Mouse (Mus musculus) kidney, embryonic 14.5 days (tissue): ENCODE data around the gene Dph6. TPM values are rescaled to one million over a fixed set of nuclear protein-coding genes. Genes with fewer than 3 reads are reported as not detected.

Source experiments
- ATAC-seq: fragments of 200-750 bp; cut with Nextera tagmentation; 2 replicates; pipeline ENCODE4 v1.8.0; 2017; ENCODE audit warnings: moderate number of reproducible peaks, mild to moderate bottlenecking, moderate TSS enrichment, moderate library complexity; ENCODE audit not compliant: low FRiP score, low TSS enrichment
- H3K27ac ChIP-seq: fragments of 300-500 bp; sonication (generic); 2 replicates; pipeline ENCODE4 v1.5.1; 2014; ENCODE audit warnings: low read depth, mild to moderate bottlenecking, low read length, moderate library complexity, mixed read lengths
- H3K27me3 ChIP-seq: fragments of 300-500 bp; sonication (generic); 2 replicates; pipeline ENCODE4 v1.6.1; 2014; ENCODE audit warnings: mild to moderate bottlenecking, low read length; ENCODE audit not compliant: control insufficient read depth, insufficient read depth
- H3K36me3 ChIP-seq: fragments of 300-500 bp; sonication (generic); 2 replicates; pipeline ENCODE4 v1.6.1; 2014; ENCODE audit warnings: low read length, mixed read lengths; ENCODE audit not compliant: control insufficient read depth, insufficient read depth
- H3K4me1 ChIP-seq: fragments of 300-500 bp; sonication (generic); 2 replicates; pipeline ENCODE4 v1.6.1; 2014; ENCODE audit warnings: low read length, mixed read lengths; ENCODE audit not compliant: control insufficient read depth, insufficient read depth
- H3K4me2 ChIP-seq: fragments of 300-500 bp; sonication (generic); replicated peaks from 2 replicates; pipeline ENCODE4 v1.6.1; 2014; ENCODE audit warnings: low read depth, mild to moderate bottlenecking, low read length
- H3K4me3 ChIP-seq: fragments of 300-500 bp; sonication (generic); 2 replicates; pipeline ENCODE4 v1.5.1; 2014; ENCODE audit warnings: mild to moderate bottlenecking, low read length
- H3K9ac ChIP-seq: fragments of 300-500 bp; sonication (generic); 2 replicates; pipeline ENCODE4 v1.6.1; 2014; ENCODE audit warnings: low read depth, mild to moderate bottlenecking, low read length, moderate library complexity
- H3K9me3 ChIP-seq: fragments of 300-500 bp; sonication (generic); 2 replicates; pipeline ENCODE4 v1.6.1; 2016; ENCODE audit warnings: low read length; ENCODE audit not compliant: control insufficient read depth
- WGBS: fragments of 180-500 bp; shearing (Covaris S2); extraction: QIAGEN DNeasy Blood & Tissue Kit; methylation state at CpG from one replicate; pipeline ENCODE4 v1.1.7; 2014; 5-methylcytosine and 5-hydroxymethylcytosine counted together
- polyA plus RNA-seq: library from polyadenylated mRNA; unstranded; fragments of >200 nt; fragmentation: Nextera tagmentation; extraction: Ambion mirVana; gene quantifications from 2 replicates; pipeline ENCODE4 v1.2.1, GENCODE M21; 2014

Gene Dph6
- polyA plus RNA-seq, 1 experiment from 2014 or later = 34.2 TPM

DNA sequence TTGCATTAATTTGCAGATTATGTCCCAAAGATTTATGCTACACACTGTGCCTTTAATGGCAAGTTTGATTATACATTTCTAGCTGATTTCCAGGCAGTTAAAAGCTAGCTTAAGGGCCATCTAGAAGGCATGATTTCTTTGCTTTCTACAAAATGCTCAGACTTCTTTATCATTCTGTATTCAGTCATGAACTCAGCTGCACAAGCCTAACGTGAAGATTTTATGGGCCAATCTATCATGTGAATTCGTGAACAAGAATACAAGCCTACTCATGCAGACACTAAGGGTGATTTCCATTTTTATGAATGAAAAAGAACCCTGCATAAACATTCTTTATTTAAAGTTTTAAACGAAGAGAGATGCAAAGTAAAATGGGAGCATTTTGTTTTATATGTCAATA is 162.4 kb downstream of the Dph6 start:
- no peak overlapping the region for H3K9ac ChIP-seq
- H3K4me1 ChIP-seq = no peaks in the 10 kb centered on the region
- H3K4me2 ChIP-seq = no peak overlapping the region
- 36% methylated on average over 3 of the region's 3 CpGs for WGBS
- H3K9me3 ChIP-seq = no peaks in the 10 kb centered on the region
- no peaks in the 10 kb centered on the region for H3K36me3 ChIP-seq
- no peak overlapping the region for H3K27ac ChIP-seq
- no peaks in the 10 kb centered on the region for H3K27me3 ChIP-seq
- H3K4me3 ChIP-seq = no peak overlapping the region
- ATAC-seq = no peak

DNA sequence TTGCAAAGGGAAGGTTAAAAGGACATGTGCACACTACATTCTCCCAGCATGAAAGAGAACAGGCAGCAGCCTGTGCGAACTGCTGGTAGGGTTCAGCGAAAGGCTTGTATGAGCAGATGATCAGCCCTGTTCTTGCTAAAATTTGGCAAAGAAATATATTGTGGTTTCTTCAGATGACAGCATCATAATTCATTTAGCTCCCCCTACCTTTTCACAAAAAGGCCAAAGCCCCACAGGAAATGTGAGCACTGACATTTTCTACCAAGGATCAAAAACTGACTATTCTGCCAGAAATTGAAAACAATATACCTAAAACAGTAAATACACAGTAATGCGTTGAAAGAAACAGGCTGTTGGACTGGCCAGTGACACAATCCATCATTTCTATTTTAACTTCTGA is 162.9 kb downstream of the Dph6 start:
- no peak overlapping the region for H3K4me3 ChIP-seq
- peak; percentile 73; the same call in 1 of the 2 replicates for ATAC-seq
- H3K9ac ChIP-seq = no peak overlapping the region
- no peaks in the 10 kb centered on the region for H3K4me1 ChIP-seq
- no peaks in the 10 kb centered on the region for H3K27me3 ChIP-seq
- no peak overlapping the region for H3K4me2 ChIP-seq
- peak overlapping the region; percentile 2; the same call in 1 of the 2 replicates for H3K27ac ChIP-seq
- 51% methylated on average over 3 of the region's 3 CpGs for WGBS
- H3K36me3 ChIP-seq = no peaks in the 10 kb centered on the region
- no peaks in the 10 kb centered on the region for H3K9me3 ChIP-seq

DNA sequence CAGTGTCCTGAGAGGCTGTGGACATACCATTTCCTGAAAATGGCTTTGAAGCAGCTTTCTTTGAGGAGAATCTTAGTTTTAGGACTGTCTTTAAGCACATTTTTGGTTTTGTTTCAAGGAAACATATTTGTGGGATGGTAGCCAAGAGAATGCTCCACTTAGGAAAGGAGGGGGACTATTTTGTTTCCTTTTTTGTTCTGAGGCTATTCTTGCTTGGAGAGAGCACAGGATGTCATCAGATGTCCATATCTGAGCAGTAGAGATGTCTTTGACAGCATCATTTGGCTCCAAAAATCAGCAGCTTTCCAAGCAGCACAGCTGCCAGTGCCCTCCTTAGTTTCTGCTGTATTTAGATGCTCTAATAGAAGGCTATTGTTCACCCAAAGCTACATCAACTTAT is 167.8 kb downstream of the Dph6 start:
- Histone ChIP-seq H3K27me3 (no peaks in the 10 kb centered on the region), H3K4me3 (no peak overlapping the region), H3K4me1 (no peaks in the 10 kb centered on the region), H3K27ac (no peak overlapping the region), H3K4me2 (no peak overlapping the region), H3K36me3 (no peaks in the 10 kb centered on the region), H3K9me3 (no peaks in the 10 kb centered on the region), H3K9ac (no peak overlapping the region)
- no peak for ATAC-seq
